In genomic region chr5:64595220-64595619, GRCm38 (mm10) we compare ENCODE assay signal across 14 mouse cellular contexts.
DNase-seq lines count a peak whose midpoint lies in the region; ATAC-seq lines count a peak whose summit lies in the region.
"Had no signal": no experiment of that assay in that cellular context is flagged by ENCODE, and none has a peak within 500 bp of the region (broad histone marks: within the 10 kb centered on the region; RNA-seq: fewer than 3 reads in every experiment).

No protein-coding gene starts in this region.

- DNase-seq in forebrain, embryonic 14.5 days (ENCODE audit: low spot score), result no peak
- peak; percentile 21 for DNase-seq in lung, postnatal 10 days
- no peak for DNase-seq in lung, postnatal 36 days
- no peak for DNase-seq in embryonic facial prominence, embryonic 14.5 days (ENCODE audit: low spot score)
- no peak for DNase-seq in left cerebral cortex, postnatal 36 days (ENCODE audit: low spot score in 2 of 2)
- no peak for DNase-seq in left cerebral cortex, postnatal 4 days
- DNase-seq: cerebellum, adult 18-20 months; right cerebral cortex, postnatal 4 days; thymus, postnatal 36 days had no signal

- H3K27me3 ChIP-seq in forebrain, embryonic 15.5 days, result no peaks in the 10 kb centered on the region
- H3K27me3 ChIP-seq in forebrain, embryonic 14.5 days (replicated peaks; ENCODE audit: control insufficient read depth, insufficient read depth, low read length), result no peaks in the 10 kb centered on the region
- no peaks in the 10 kb centered on the region for H3K27me3 ChIP-seq in embryonic facial prominence, embryonic 14.5 days (replicated peaks; ENCODE audit: control insufficient read depth, insufficient read depth, low read length)
- no peaks in the 10 kb centered on the region for H3K27me3 ChIP-seq in limb, embryonic 12.5 days
- H3K27me3 ChIP-seq: lung, embryonic 15.5 days had no signal

- H3K36me3 ChIP-seq in forebrain, embryonic 15.5 days, result no peaks in the 10 kb centered on the region
- H3K36me3 ChIP-seq in forebrain, embryonic 14.5 days (ENCODE audit: control insufficient read depth, insufficient read depth, low read length), result no peaks in the 10 kb centered on the region
- no peaks in the 10 kb centered on the region for H3K36me3 ChIP-seq in embryonic facial prominence, embryonic 14.5 days (ENCODE audit: control insufficient read depth, insufficient read depth, low read length)
- no peaks in the 10 kb centered on the region for H3K36me3 ChIP-seq in limb, embryonic 12.5 days
- H3K36me3 ChIP-seq: G1E; lung, embryonic 15.5 days had no signal

- H3K9me3 ChIP-seq in forebrain, embryonic 15.5 days, result no peaks in the 10 kb centered on the region
- H3K9me3 ChIP-seq in forebrain, embryonic 14.5 days (replicated peaks; ENCODE audit: control insufficient read depth, low read length), result no peaks in the 10 kb centered on the region
- no peaks in the 10 kb centered on the region for H3K9me3 ChIP-seq in embryonic facial prominence, embryonic 14.5 days (ENCODE audit: control insufficient read depth, low read length)
- no peaks in the 10 kb centered on the region for H3K9me3 ChIP-seq in limb, embryonic 12.5 days
- H3K9me3 ChIP-seq: G1E; lung, embryonic 15.5 days had no signal

- no peak overlapping the region for H3K27ac ChIP-seq in forebrain, embryonic 15.5 days (replicated peaks)
- H3K27ac ChIP-seq in forebrain, embryonic 14.5 days (ENCODE audit: low read depth, low read length), result no peak overlapping the region
- H3K27ac ChIP-seq in embryonic facial prominence, embryonic 14.5 days (replicated peaks; ENCODE audit: low read depth, low read length), result peak overlapping the region; percentile 86
- peak overlapping the region; percentile 86 for H3K27ac ChIP-seq in limb, embryonic 12.5 days
- H3K27ac ChIP-seq: layer of hippocampus, adult 2 months; lung, embryonic 15.5 days had no signal

- H3K4me3 ChIP-seq in forebrain, embryonic 15.5 days, result no peak overlapping the region
- no peak overlapping the region for H3K4me3 ChIP-seq in forebrain, embryonic 14.5 days (ENCODE audit: low read depth, low read length)
- no peak overlapping the region for H3K4me3 ChIP-seq in embryonic facial prominence, embryonic 14.5 days (ENCODE audit: low read depth, low read length)
- H3K4me3 ChIP-seq in limb, embryonic 12.5 days (replicated peaks), result no peak overlapping the region
- H3K4me3 ChIP-seq: layer of hippocampus, adult 2 months; lung, embryonic 15.5 days had no signal

- intact Hi-C loops in left cerebral cortex, postnatal 36 days (cut with DNase I), result no loop called here
- intact Hi-C loops in left cerebral cortex, postnatal 4 days (cut with DNase I), result no loop called here

- H3K9ac ChIP-seq in forebrain, embryonic 15.5 days (replicated peaks), result no peak overlapping the region
- H3K9ac ChIP-seq in forebrain, embryonic 14.5 days (ENCODE audit: low read length), result no peak overlapping the region
- H3K9ac ChIP-seq in embryonic facial prominence, embryonic 14.5 days (ENCODE audit: low read depth, low read length), result no peak overlapping the region
- no peak overlapping the region for H3K9ac ChIP-seq in limb, embryonic 12.5 days (replicated peaks)
- H3K9ac ChIP-seq: lung, embryonic 15.5 days had no signal

- H3K4me2 ChIP-seq in forebrain, embryonic 15.5 days (replicated peaks), result no peak overlapping the region
- H3K4me2 ChIP-seq in forebrain, embryonic 14.5 days (ENCODE audit: low read length), result no peak overlapping the region
- H3K4me2 ChIP-seq in embryonic facial prominence, embryonic 14.5 days (ENCODE audit: low read depth, low read length), result no peak overlapping the region
- H3K4me2 ChIP-seq in limb, embryonic 12.5 days, result peak overlapping the region; percentile 38; the same call in 1 of the 2 replicates
- H3K4me2 ChIP-seq: lung, embryonic 15.5 days had no signal

- peaks cover 9% of the 10 kb centered on the region; the same call in 1 of the 2 replicates for H3K4me1 ChIP-seq in forebrain, embryonic 15.5 days
- H3K4me1 ChIP-seq in forebrain, embryonic 14.5 days (ENCODE audit: control insufficient read depth, insufficient read depth, low read length), result no peaks in the 10 kb centered on the region
- peaks cover 23% of the 10 kb centered on the region for H3K4me1 ChIP-seq in embryonic facial prominence, embryonic 14.5 days (ENCODE audit: control insufficient read depth, insufficient read depth, low read length)
- peaks cover 53% of the 10 kb centered on the region for H3K4me1 ChIP-seq in limb, embryonic 12.5 days (replicated peaks)

- ATAC-seq in forebrain, embryonic 15.5 days (replicated peaks), result 0 out of 2 replicates have a peak, but pooled peaks have one; percentile 23
- no peak for ATAC-seq in forebrain, embryonic 14.5 days
- peak; percentile 39; the same call in 1 of the 2 replicates for ATAC-seq in embryonic facial prominence, embryonic 14.5 days (ENCODE audit: low read depth)
- 0 out of 2 replicates have a peak, but pooled peaks have one; percentile 44 for ATAC-seq in limb, embryonic 12.5 days (ENCODE audit: insufficient number of reproducible peaks, insufficient read depth, low FRiP score, low TSS enrichment, low read depth)

- 61% methylated on average over 3 of the region's 3 CpGs for WGBS in forebrain, embryonic 15.5 days
- 66% methylated on average over 3 of the region's 3 CpGs for WGBS in forebrain, embryonic 14.5 days
- 32% methylated on average over 3 of the region's 3 CpGs for WGBS in embryonic facial prominence, embryonic 14.5 days
- WGBS in limb, embryonic 12.5 days, result 26% methylated on average over 3 of the region's 3 CpGs

Comparison
In these comparisons a context has a peak if more than half of its experiments do, and no peak if none do; other contexts are left out.
1. H3K27ac ChIP-seq: peak in embryonic facial prominence, embryonic 14.5 days (single experiment) and limb, embryonic 12.5 days (single experiment); none in forebrain, embryonic 15.5 days (single experiment) and forebrain, embryonic 14.5 days (single experiment).